Mouse (Mus musculus) C2C12 (cell line): ENCODE measurements around the gene Tmem98. TPM values are rescaled to one million over a fixed set of nuclear protein-coding genes. Genes with fewer than 3 reads are reported as not detected.

Source experiments
- H3K27me3 ChIP-seq: one replicate; pipeline ENCODE4 v1.6.1; 2011; ENCODE audit not compliant: control insufficient read depth, insufficient read depth, insufficient read length
- H3K36me3 ChIP-seq: one replicate; pipeline ENCODE4 v1.6.1; 2011; ENCODE audit not compliant: control insufficient read depth, insufficient read depth
- H3K4me3 ChIP-seq: one replicate; pipeline ENCODE4 v1.5.1; 2011; ENCODE audit warnings: mild to moderate bottlenecking, control low read depth; ENCODE audit not compliant: poor library complexity, insufficient read depth, severe bottlenecking
- H3K79me2 ChIP-seq: one replicate; pipeline ENCODE4 v1.6.1; 2011; ENCODE audit not compliant: control insufficient read depth, insufficient read depth
- H3K79me3 ChIP-seq: one replicate; pipeline ENCODE4 v1.6.1; 2011; ENCODE audit warnings: low read depth, control low read depth
- H3ac ChIP-seq: one replicate; pipeline ENCODE3; 2011; ENCODE audit warnings: low read depth; ENCODE audit not compliant: control insufficient read depth, insufficient read length
- CEBPB ChIP-seq: IDR thresholded peaks from one replicate; pipeline ENCODE4 v1.6.1; 2011; ENCODE audit warnings: low read depth, mild to moderate bottlenecking, control low read depth, moderate library complexity
- CTCF ChIP-seq: IDR thresholded peaks from one replicate; pipeline ENCODE4 v1.5.1; 2011; ENCODE audit not compliant: control insufficient read depth, insufficient read depth, insufficient read length
- FOSL1 ChIP-seq: IDR thresholded peaks from one replicate; pipeline ENCODE4 v1.8.0; 2011; ENCODE audit warnings: mild to moderate bottlenecking, low read length; ENCODE audit not compliant: poor library complexity, insufficient read depth, severe bottlenecking
- MAX ChIP-seq: IDR thresholded peaks from one replicate; pipeline ENCODE4 v1.6.1; 2011; ENCODE audit warnings: mild to moderate bottlenecking, control low read depth
- MYOD1 ChIP-seq: IDR thresholded peaks from one replicate; pipeline ENCODE4 v1.6.1; 2011; ENCODE audit warnings: low read depth; ENCODE audit not compliant: control insufficient read depth, insufficient read length
- MYOG ChIP-seq: IDR thresholded peaks from one replicate; pipeline ENCODE4 v1.6.1; 2011; ENCODE audit not compliant: control insufficient read depth, insufficient read length; ENCODE audit errors: extremely low read depth
- USF1 ChIP-seq: IDR thresholded peaks from one replicate; pipeline ENCODE4 v1.6.1; 2011; ENCODE audit warnings: low read depth, mild to moderate bottlenecking, control low read depth, moderate library complexity
- polyA plus RNA-seq: library from polyadenylated mRNA; unstranded; fragments of >200 nt; fragmentation: generic; extraction: Trizol; gene quantifications from one replicate; pipeline ENCODE4 v1.2.1, GENCODE M21; 2012; ENCODE audit warnings: missing spikeins

Tmem98 gene
- polyA plus RNA-seq, 1 experiment: 93.3 TPM

DNA sequence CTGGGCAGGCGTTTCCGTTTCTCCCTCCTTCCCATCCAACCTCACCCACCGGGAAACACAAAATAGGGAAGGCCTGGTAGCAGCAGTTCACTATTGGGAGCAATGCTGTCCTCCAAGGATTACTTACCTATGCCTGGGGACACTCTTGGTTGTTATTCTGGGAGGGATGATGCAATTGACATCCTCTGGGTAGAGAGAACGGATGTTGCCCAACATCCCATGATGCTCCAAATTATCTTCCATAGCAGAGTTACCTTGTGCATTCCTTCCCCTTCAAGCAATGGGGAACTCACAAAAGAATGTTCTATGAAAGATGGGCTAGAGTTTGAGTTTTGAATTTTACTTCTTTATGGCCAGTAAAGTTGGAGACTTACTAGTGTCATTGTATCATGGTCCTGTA lies 16.6 kb upstream of the Tmem98 start:
- no peaks in the 10 kb centered on the region for H3K79me2 ChIP-seq
- H3K27me3 ChIP-seq: peaks cover 5% of the 10 kb centered on the region
- H3K4me3 ChIP-seq: no peak overlapping the region
- no peaks in the 10 kb centered on the region for H3K36me3 ChIP-seq
- TF ChIP-seq MAX: no peak
- TF ChIP-seq FOSL1: no peak
- no peak for TF ChIP-seq MYOD1
- TF ChIP-seq USF1: no peak
- no peak for TF ChIP-seq CTCF
- TF ChIP-seq MYOG: no peak
- TF ChIP-seq CEBPB: no peak
- H3ac ChIP-seq: no peak overlapping the region
- H3K79me3 ChIP-seq: no peaks in the 10 kb centered on the region

DNA sequence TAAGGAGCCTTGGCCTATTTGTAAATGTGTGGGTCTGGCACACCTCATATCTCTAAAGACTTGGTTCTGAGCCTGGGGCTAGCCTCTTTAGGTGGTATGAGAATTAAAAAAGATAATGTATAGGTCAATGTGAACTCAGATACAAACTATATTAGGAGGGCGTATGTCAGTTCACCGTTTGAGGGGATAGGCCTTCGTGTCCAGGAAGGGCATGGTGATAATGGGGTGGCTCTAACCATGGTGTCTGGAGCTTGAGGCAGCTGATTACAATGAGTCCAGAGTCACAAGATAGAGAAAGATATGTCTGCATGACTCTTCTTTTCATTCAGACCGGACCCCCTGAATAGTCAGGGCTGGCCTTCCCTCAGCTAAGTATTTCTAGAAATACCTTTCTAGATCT lies 15.7 kb upstream of the Tmem98 start:
- no peaks in the 10 kb centered on the region for H3K79me3 ChIP-seq

DNA sequence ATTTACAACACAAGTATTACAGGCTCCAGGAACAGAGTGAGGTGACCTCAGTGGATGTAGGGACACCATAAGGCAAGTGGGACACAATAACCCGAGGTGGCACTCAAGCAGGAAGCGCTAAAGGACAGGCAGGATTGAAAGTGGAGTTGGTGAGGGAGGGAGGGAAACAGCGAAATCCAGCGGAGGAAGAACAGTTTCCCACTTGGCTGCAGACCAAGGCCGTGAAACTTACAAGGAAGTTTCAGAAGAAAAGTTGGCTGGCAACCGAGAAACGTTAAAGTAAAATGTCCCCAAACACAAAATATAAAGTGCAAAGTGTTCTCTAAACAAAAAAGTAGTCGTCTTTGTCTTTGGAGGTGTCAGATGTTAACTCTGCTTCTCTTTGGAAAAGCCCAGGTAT lies 14.5 kb upstream of the Tmem98 start:
- Histone ChIP-seq H3K79me2 (no peaks in the 10 kb centered on the region), H3K4me3 (no peak overlapping the region), H3ac (no peak overlapping the region), H3K27me3 (peaks cover under 1% of the 10 kb centered on the region), H3K79me3 (no peaks in the 10 kb centered on the region), H3K36me3 (no peaks in the 10 kb centered on the region)
- TF ChIP-seq FOSL1 (no peak), CTCF (no peak), MYOD1 (no peak), MAX (no peak), CEBPB (no peak), MYOG (no peak), USF1 (no peak)

More for the DNA sequence above, 15.7 kb upstream of the Tmem98 start:
- H3K27me3 ChIP-seq: peaks cover 5% of the 10 kb centered on the region
- no peak for TF ChIP-seq MYOG
- no peak for TF ChIP-seq MYOD1
- TF ChIP-seq FOSL1: no peak
- TF ChIP-seq CEBPB: no peak
- no peak for TF ChIP-seq USF1
- TF ChIP-seq CTCF: no peak
- TF ChIP-seq MAX: no peak
- no peak overlapping the region for H3ac ChIP-seq
- no peaks in the 10 kb centered on the region for H3K36me3 ChIP-seq
- H3K79me2 ChIP-seq: no peaks in the 10 kb centered on the region
- H3K4me3 ChIP-seq: no peak overlapping the region

DNA sequence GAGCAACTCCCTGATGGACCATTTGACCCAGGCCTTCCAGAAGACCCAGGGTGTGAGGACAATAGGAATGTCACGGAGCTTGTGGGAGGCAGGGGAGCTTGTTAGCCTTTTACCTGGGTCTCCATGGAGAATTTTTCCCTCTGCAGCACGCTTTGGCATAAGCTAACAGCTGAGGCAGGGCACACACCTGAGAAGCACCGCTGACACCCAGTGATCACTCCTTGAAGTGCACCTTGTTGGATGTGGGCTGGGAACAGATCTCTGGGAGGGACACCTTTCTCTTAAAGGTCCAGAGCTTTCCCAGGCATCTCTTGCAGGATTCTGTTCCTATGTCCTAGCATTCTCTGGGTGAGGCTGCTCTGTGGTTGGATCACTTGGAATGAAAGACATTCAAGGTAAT lies 10.0 kb upstream of the Tmem98 start:
- Histone ChIP-seq H3ac (no peak overlapping the region), H3K79me2 (no peaks in the 10 kb centered on the region), H3K27me3 (no peaks in the 10 kb centered on the region), H3K36me3 (no peaks in the 10 kb centered on the region), H3K79me3 (no peaks in the 10 kb centered on the region), H3K4me3 (no peak overlapping the region)
- TF ChIP-seq MYOD1 (no peak), USF1 (no peak), MYOG (no peak), MAX (no peak), FOSL1 (no peak), CEBPB (no peak), CTCF (no peak)

DNA sequence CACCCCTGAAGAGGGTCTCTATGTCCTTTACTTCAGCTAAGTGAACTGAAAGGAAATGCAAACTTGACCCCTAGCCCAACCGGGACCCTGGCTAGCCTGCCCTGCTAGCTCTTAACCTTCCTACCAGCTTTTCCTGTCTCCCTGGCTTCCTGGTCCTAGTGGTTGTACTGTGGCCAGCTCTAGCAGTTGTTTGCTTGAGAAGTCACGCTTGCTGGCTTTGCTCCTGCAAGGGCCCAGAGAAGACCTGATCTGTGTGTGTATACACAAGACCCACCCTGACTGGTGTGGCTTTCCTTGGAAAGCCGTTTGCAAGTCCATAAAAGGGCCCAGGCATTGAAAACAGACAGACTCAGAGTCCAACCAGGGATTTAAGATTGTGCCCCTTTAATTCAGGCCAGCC lies 7.3 kb upstream of the Tmem98 start:
- TF ChIP-seq MAX (no peak), FOSL1 (no peak), CTCF (no peak), CEBPB (no peak), USF1 (no peak), MYOD1 (no peak), MYOG (no peak)
- Histone ChIP-seq H3K27me3 (no peaks in the 10 kb centered on the region), H3K79me3 (no peaks in the 10 kb centered on the region), H3ac (no peak overlapping the region), H3K36me3 (no peaks in the 10 kb centered on the region), H3K79me2 (no peaks in the 10 kb centered on the region), H3K4me3 (no peak overlapping the region)
